Mouse (Mus musculus): ENCODE measurements around the gene Bcan. TPM values are rescaled to one million over a fixed set of nuclear protein-coding genes. Genes with fewer than 3 reads are reported as not detected.

The Bcan gene
- total RNA-seq, 2 experiments from 2014 or later = 62.7 to 74.9 TPM

DNA sequence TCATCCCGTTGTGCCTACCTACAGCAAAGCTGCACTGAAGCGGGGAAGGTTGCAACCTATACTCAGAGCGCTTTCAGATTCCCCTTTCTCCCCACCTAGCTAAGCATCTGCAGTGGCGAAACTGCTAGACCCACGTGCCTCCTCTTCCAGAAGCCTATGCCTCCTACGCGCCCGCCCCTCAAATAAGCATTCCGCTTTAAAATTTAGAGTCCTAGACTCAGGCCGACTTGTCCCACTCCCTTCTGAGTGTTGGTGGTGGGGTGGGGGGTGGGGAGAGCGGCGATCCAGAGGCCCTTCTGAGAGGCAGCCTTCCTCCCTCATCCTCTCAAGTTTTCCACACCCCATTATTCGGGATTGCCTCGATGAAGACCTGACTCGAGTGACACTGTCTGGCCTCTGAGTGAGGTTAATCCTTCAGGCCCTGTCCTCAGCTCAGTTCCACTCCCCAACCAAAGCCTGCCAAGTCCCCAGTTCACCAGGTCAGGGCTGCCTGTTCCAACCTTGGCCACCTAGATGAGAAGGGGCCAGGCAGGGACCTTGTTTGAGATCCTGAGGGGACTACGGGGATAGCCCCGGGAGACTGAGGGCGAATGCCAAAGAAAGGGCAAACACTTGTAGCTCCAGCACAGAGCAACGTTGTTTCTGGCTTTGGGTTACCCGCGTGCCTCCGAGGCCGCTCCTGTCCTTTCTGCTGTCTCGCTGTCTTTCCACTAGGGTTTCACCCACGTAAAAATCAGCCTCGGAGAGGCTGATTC, 52.8 kb downstream of the Bcan start:
- DNase-seq (ENCODE audit: low spot score in 2 of 2) = no peak

DNA sequence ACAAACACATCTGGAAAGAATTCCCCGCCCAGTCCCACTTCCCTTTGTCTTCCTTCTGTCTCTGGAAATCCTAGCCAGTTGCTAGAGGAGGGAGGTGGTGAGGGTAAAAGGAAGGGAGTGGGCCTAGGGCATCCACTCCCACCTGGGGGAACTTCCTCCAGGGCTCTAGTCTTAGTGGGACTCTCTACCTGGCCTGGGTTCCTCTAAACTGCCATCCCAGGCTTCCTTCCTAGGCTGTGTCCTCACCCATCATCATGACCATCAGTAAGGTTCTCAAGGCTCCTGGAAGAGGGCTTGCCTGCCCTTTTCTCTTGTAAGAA, 53.5 kb downstream of the Bcan start:
- DNase-seq (ENCODE audit: low spot score in 2 of 2) = no peak

DNA sequence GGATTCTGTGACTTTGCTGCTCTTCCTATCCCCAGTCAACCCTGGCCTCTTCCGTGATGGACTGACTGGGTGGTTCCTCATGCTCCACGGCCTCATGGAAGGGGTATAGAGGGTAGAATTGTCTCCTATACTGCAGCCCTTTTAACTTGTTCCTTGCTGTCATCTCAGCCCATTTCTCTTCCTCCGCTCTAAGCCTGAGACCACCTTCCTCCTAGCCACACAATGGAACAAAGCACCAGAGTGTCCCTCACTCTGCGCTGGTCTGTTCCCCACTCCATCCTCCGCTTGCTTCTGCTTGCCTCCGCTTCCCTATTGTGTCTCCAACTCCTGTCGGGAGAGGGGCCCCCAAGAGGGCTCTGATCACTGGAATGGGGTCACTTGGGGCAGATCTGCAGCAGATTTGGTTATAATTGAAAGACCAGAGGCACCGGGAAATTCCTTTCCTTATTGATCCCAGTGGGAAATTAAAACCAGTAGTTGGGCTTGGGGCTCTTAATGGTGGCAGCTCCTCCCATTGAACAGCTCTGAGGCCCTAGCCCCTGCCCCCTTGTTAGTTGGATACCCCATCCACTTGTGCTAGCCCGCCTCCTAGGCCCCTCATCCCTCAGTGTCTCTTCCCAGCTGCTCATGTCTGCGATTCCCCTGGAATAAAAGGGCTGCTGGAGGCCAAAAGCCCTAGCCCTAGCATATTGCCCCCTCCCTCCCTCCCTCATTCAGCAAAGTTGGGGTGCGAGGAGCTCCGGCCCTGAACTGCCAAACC, 54.1 kb downstream of the Bcan start:
- DNase-seq (ENCODE audit: low spot score in 2 of 2) = no peak

DNA sequence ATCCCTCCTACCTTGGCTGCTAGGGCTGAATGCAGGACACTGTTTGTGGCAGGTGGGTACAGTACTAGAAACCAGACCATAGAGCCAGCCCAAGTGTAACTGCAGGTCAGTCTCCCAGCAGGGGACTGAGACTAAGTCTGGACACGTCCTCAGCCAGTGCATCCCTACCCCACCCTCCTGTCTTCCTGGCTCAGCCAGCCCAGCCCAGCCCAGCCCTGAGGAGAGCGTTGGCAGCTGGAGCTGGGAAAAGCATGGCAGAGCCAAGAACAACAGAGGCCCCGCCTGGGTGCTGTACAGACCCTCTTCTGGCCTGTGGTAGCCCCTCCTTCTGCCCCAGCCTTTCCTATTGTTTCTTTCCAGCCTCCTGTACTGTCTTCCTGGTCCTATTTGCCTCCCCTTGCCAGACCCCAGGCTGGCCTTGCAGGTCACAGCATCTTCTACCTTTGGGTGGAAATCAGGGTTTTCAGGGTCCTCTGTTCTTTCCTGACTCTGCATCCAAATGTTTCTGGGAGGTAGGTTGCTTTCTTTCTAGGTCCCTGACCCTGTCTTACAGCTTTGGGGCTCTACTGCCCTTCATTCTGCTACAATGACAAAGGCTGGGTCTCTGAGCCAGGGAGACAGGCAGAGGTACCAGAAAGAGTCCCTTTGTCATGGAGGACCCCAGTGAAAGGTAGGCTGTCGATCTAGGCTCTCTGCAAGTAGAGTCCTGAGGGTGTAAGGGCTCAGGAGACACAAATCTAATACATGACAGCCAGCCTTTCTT, 55.0 kb downstream of the Bcan start:
- no peak for DNase-seq (ENCODE audit: low spot score in 2 of 2)

DNA sequence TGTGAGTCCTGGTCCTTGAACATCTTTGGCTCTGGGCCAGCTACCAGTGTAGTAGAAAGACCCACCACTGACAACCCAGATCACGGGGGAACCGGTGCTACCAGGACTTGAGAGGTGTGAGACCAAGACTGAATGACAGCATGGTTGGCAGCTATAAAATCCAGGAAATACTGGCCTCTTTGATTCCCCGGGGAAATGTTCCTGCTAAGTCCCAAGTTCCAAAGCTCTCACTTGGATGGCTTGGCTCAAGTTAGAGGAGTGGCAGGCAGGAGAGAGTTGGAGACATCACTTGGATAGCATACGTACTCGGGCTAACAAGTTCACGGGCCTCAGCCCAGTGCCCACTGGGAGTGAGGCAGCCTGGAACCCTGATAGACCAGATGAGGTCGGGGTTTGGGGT, 56.4 kb downstream of the Bcan start:
- DNase-seq (ENCODE audit: low spot score in 2 of 2) = no peak

DNA sequence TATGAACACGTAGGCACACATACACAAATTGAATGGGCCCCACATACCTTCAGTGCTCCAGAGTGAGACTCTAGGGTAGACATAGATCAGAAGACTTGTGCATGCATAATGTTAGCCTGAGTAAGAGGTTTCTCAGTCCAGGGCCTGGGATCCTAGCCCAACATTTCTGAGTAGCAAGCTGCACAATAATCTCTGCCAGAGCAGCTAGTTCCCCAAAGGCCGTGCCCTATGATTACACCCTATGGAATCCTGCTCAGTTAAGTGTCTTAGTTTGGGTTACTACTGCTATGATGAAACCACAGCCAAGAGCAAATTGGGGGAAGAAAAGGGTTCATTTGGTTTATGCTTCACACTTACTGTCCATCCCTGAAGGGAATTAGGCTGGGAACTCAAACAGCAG, 57.6 kb downstream of the Bcan start:
- DNase-seq (ENCODE audit: low spot score in 2 of 2) = no peak

DNA sequence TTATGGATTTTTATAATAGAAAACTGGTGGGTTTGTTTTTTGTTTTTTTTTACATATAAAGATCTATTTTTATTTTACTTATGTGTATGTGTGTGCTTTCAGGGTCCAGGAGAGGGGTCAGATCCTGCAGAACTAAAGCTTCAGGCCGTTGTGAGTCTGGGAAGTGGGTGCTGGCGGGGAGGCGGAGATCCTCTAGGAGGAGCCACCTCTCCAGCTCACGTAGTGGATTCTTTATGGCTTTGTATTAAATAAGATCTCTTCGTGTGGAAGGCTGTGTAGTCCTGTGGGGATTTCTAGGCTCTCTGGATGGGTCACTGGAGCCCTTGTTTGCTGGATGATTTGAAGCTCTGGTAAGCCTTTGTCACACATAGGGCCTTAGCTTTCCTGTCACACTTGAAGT, 59.4 kb downstream of the Bcan start:
- DNase-seq (ENCODE audit: low spot score in 2 of 2) = no peak

Other genes with a start within 250 kb of the Bcan start
- 10 to 100 TPM in 1 of 2 experiments, 1 to 10 TPM in 1; 7.1 to 12.5 TPM for gene Ntrk1, start 205.1 kb downstream of the Bcan start, total RNA-seq (2021)
- 1 to 10 TPM in 1 of 2 experiments, under 1 TPM in 1; 0.76 to 1.2 TPM for gene Insrr, start 203.3 kb downstream of the Bcan start, total RNA-seq (2021)
- gene Pear1, start 175.9 kb downstream of the Bcan start, total RNA-seq (2021) = 10 to 100 TPM; 20.0 to 20.8 TPM
- gene Sh2d2a, start 153.5 kb downstream of the Bcan start, total RNA-seq (2021) = under 1 TPM; 0.33 to 0.80 TPM
- 10 to 100 TPM; 48.6 to 51.3 TPM for gene Prcc, start 114.6 kb downstream of the Bcan start, total RNA-seq (2021)
- 100 to 1,000 TPM; 176 to 184 TPM for gene Hdgf, start 93.9 kb downstream of the Bcan start, total RNA-seq (2021)
- 100 to 1,000 TPM; 111 to 121 TPM for gene Mrpl24, start 80.7 kb downstream of the Bcan start, total RNA-seq (2021)
- gene Isg20l2, start 69.9 kb downstream of the Bcan start, total RNA-seq (2021) = 10 to 100 TPM; 19.4 to 20.6 TPM
- gene Rrnad1, start 69.5 kb downstream of the Bcan start, total RNA-seq (2021) = 10 to 100 TPM; 14.7 to 21.9 TPM
- gene Crabp2, start 51.6 kb downstream of the Bcan start, total RNA-seq (2021) = under 1 TPM in 1 of 2 experiments, not detected in 1; 0.33 TPM
- gene Nes, start 29.2 kb downstream of the Bcan start, total RNA-seq (2021) = 10 to 100 TPM in 1 of 2 experiments, 1 to 10 TPM in 1; 5.9 to 19.4 TPM
- gene Hapln2, start 27.4 kb upstream of the Bcan start, total RNA-seq (2021) = not detected
- gene Gpatch4, start 42.9 kb upstream of the Bcan start, total RNA-seq (2021) = 10 to 100 TPM; 15.9 to 18.9 TPM
- gene Naxe, start 58.3 kb upstream of the Bcan start, total RNA-seq (2021) = 100 to 1,000 TPM; 155 to 159 TPM
- not detected for gene Ttc24, start 78.1 kb upstream of the Bcan start, total RNA-seq (2021)
- gene Iqgap3, start 81.7 kb upstream of the Bcan start, total RNA-seq (2021) = under 1 TPM; 0.64 to 0.80 TPM
- gene Mef2d, start 142.1 kb upstream of the Bcan start, total RNA-seq (2021) = 10 to 100 TPM; 83.3 to 90.7 TPM

Data from adrenal gland, adult 18-20 months (tissue).